Mouse (Mus musculus): ENCODE results near the gene Mbd4. TPM values are rescaled to one million over a fixed set of nuclear protein-coding genes. Genes with fewer than 3 reads are reported as not detected.

The Mbd4 gene
- total and polyA plus RNA-seq, 2 experiments from 2014 or later, result 5.2 to 5.8 TPM

- H3K4me1 ChIP-seq (ENCODE audit: insufficient read depth, low read length), result no peaks in the 10 kb centered on the region
- H3K9ac ChIP-seq (replicated peaks; ENCODE audit: low read length, poor library complexity, severe bottlenecking), result no peak overlapping the region
- ATAC-seq (ENCODE audit: low FRiP score) (no peak), DNase-seq (ENCODE audit: low spot score) (no peak)
- no peak overlapping the region for H3K27ac ChIP-seq (ENCODE audit: low read depth, low read length)
- H3K4me2 ChIP-seq (ENCODE audit: low read depth, low read length, poor library complexity, severe bottlenecking), result no peak overlapping the region
- 94% methylated on average over 4 of the region's 4 CpGs for WGBS
- peaks cover 11% of the 10 kb centered on the region; the same call in 1 of the 2 replicates for H3K36me3 ChIP-seq (ENCODE audit: insufficient read depth, low read length)
- H3K9me3 ChIP-seq (ENCODE audit: low read length), result no peaks in the 10 kb centered on the region
- H3K4me3 ChIP-seq (ENCODE audit: low read depth, low read length), result no peak overlapping the region
- no peak for TF ChIP-seq CTCF (IDR thresholded peaks at IDR 0.05)
- no peaks in the 10 kb centered on the region for H3K27me3 ChIP-seq (ENCODE audit: insufficient read depth, low read length)
Observed at GRCm38 (mm10) chr6:115845006-115845405, 8.2 kb downstream of the Mbd4 start.

- Histone ChIP-seq H3K27ac (ENCODE audit: low read depth, low read length) (no peak overlapping the region), H3K4me1 (ENCODE audit: insufficient read depth, low read length) (no peaks in the 10 kb centered on the region), H3K9ac (replicated peaks; ENCODE audit: low read length, poor library complexity, severe bottlenecking) (no peak overlapping the region), H3K36me3 (ENCODE audit: insufficient read depth, low read length) (peaks cover 3% of the 10 kb centered on the region; the same call in 1 of the 2 replicates), H3K9me3 (ENCODE audit: low read length) (no peaks in the 10 kb centered on the region), H3K4me3 (ENCODE audit: low read depth, low read length) (peak overlapping the region; percentile 32), H3K4me2 (ENCODE audit: low read depth, low read length, poor library complexity, severe bottlenecking) (peak overlapping the region; percentile 56), H3K27me3 (ENCODE audit: insufficient read depth, low read length) (no peaks in the 10 kb centered on the region)
- DNase-seq (ENCODE audit: low spot score) (no peak), ATAC-seq (ENCODE audit: low FRiP score) (no peak; the same call in 1 of the 2 replicates)
- 75% methylated on average over 5 of the region's 5 CpGs for WGBS
- TF ChIP-seq CTCF (IDR thresholded peaks at IDR 0.05), result no peak
Observed at GRCm38 (mm10) chr6:115838745-115839144, 14.4 kb downstream of the Mbd4 start.

- 0 out of 2 replicates have a peak within 1 kb of the TSS, but pooled peaks have one; percentile 1 for H3K9ac ChIP-seq (replicated peaks; ENCODE audit: low read length, poor library complexity, severe bottlenecking)
- no peaks in the 10 kb centered on the region for H3K4me1 ChIP-seq (ENCODE audit: insufficient read depth, low read length)
- peak within 1 kb of the TSS; percentile 32 for H3K4me3 ChIP-seq (ENCODE audit: low read depth, low read length)
- no peaks in the 10 kb centered on the region for H3K27me3 ChIP-seq (ENCODE audit: insufficient read depth, low read length)
- peak; percentile 54 for TF ChIP-seq CTCF (IDR thresholded peaks at IDR 0.05)
- H3K9me3 ChIP-seq (ENCODE audit: low read length), result no peaks in the 10 kb centered on the region
- peak within 1 kb of the TSS; percentile 56 for H3K4me2 ChIP-seq (ENCODE audit: low read depth, low read length, poor library complexity, severe bottlenecking)
- peak; percentile 86 for DNase-seq (ENCODE audit: low spot score)
- 1% methylated on average over 19 of the region's 19 CpGs for WGBS
- H3K27ac ChIP-seq (ENCODE audit: low read depth, low read length), result no peak within 1 kb of the TSS
- H3K36me3 ChIP-seq (ENCODE audit: insufficient read depth, low read length), result no peaks in the 10 kb centered on the region
- ATAC-seq (ENCODE audit: low FRiP score), result peak; percentile 93
Observed at GRCm38 (mm10) chr6:115838161-115838597, 15.0 kb downstream of the Mbd4 start, which contains the start of gene Efcab12. TSS of gene Efcab12 (minus strand) at chr6:115838412.

- Histone ChIP-seq H3K36me3 (ENCODE audit: insufficient read depth, low read length) (no peaks in the 10 kb centered on the region), H3K27ac (ENCODE audit: low read depth, low read length) (no peak overlapping the region), H3K27me3 (ENCODE audit: insufficient read depth, low read length) (no peaks in the 10 kb centered on the region), H3K9me3 (ENCODE audit: low read length) (no peaks in the 10 kb centered on the region), H3K4me3 (ENCODE audit: low read depth, low read length) (no peak overlapping the region), H3K9ac (replicated peaks; ENCODE audit: low read length, poor library complexity, severe bottlenecking) (no peak overlapping the region), H3K4me1 (ENCODE audit: insufficient read depth, low read length) (no peaks in the 10 kb centered on the region), H3K4me2 (ENCODE audit: low read depth, low read length, poor library complexity, severe bottlenecking) (no peak overlapping the region)
- DNase-seq (ENCODE audit: low spot score) (no peak), ATAC-seq (ENCODE audit: low FRiP score) (no peak)
- TF ChIP-seq CTCF (IDR thresholded peaks at IDR 0.05), result no peak
Observed at GRCm38 (mm10) chr6:115833861-115834260, 19.3 kb downstream of the Mbd4 start.

- Histone ChIP-seq H3K36me3 (ENCODE audit: insufficient read depth, low read length) (no peaks in the 10 kb centered on the region), H3K4me1 (ENCODE audit: insufficient read depth, low read length) (no peaks in the 10 kb centered on the region), H3K4me3 (ENCODE audit: low read depth, low read length) (no peak overlapping the region), H3K9ac (replicated peaks; ENCODE audit: low read length, poor library complexity, severe bottlenecking) (no peak overlapping the region), H3K27me3 (ENCODE audit: insufficient read depth, low read length) (no peaks in the 10 kb centered on the region), H3K27ac (ENCODE audit: low read depth, low read length) (no peak overlapping the region), H3K9me3 (ENCODE audit: low read length) (no peaks in the 10 kb centered on the region), H3K4me2 (ENCODE audit: low read depth, low read length, poor library complexity, severe bottlenecking) (no peak overlapping the region)
- DNase-seq (ENCODE audit: low spot score) (no peak), ATAC-seq (ENCODE audit: low FRiP score) (no peak)
- 93% methylated on average over 2 of the region's 2 CpGs for WGBS
- TF ChIP-seq CTCF (IDR thresholded peaks at IDR 0.05), result no peak
Observed at GRCm38 (mm10) chr6:115832152-115832850, 20.9 kb downstream of the Mbd4 start.

- Histone ChIP-seq H3K4me1 (ENCODE audit: insufficient read depth, low read length) (no peaks in the 10 kb centered on the region), H3K36me3 (ENCODE audit: insufficient read depth, low read length) (no peaks in the 10 kb centered on the region), H3K9me3 (ENCODE audit: low read length) (no peaks in the 10 kb centered on the region), H3K9ac (replicated peaks; ENCODE audit: low read length, poor library complexity, severe bottlenecking) (no peak overlapping the region), H3K4me3 (ENCODE audit: low read depth, low read length) (no peak overlapping the region), H3K27me3 (ENCODE audit: insufficient read depth, low read length) (no peaks in the 10 kb centered on the region), H3K27ac (ENCODE audit: low read depth, low read length) (no peak overlapping the region), H3K4me2 (ENCODE audit: low read depth, low read length, poor library complexity, severe bottlenecking) (no peak overlapping the region)
- DNase-seq (ENCODE audit: low spot score) (no peak), ATAC-seq (ENCODE audit: low FRiP score) (no peak)
- TF ChIP-seq CTCF (IDR thresholded peaks at IDR 0.05), result no peak
- WGBS, result 87% methylated on average over 6 of the region's 6 CpGs
Observed at GRCm38 (mm10) chr6:115830779-115831601, 22.2 kb downstream of the Mbd4 start.
